Mouse (Mus musculus): ENCODE data around the gene Fgd4. TPM values are rescaled to one million over a fixed set of nuclear protein-coding genes. Genes with fewer than 3 reads are reported as not detected.

Fgd4 gene
- polyA plus RNA-seq, 1 experiment from 2014 or later: 10.1 TPM

Other genes with a start within 250 kb of the Fgd4 start
- 60.7 and 66.1 TPM in 2 replicates for gene Dnm1l, start 241.6 kb downstream of the Fgd4 start, polyA plus RNA-seq (2014; fragmentation: Nextera tagmentation; extraction: Ambion mirVana)
- gene Olfr19, start 75.9 kb upstream of the Fgd4 start, polyA plus RNA-seq (2014; fragmentation: Nextera tagmentation; extraction: Ambion mirVana): not detected in 2 replicates
- gene Spag6l, start 228.9 kb upstream of the Fgd4 start, polyA plus RNA-seq (2014; fragmentation: Nextera tagmentation; extraction: Ambion mirVana): 0.20 TPM in 1 of 2 replicates, not detected in the other